Mouse (Mus musculus): ENCODE results near the gene Fhl3.
"Not testable (repeated sequence)": the region's sequence is repeated elsewhere in the genome, so short reads cannot be mapped to it uniquely, and the experiment has no call there.

Fhl3 gene

DNA sequence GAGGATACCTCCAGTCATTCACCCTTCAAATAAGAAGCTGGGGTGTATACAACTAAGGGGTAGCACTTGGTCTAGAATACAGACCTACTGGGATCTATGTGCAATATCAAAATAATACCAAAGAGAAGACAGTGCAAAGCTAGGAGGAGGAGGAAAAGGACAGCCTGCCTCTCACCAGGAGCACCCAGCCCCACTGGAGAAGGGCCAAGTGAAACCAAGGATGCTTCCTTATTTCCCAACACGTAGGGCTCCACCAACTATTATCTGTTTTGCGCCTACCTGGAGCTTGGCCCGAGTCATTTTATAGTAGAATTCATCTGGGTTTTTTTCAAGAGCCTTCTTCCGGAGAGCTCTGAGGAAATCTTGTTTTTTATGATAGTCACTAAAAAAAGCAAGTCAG lies 17.0 kb upstream of the Fhl3 start:
- DNase-seq (ENCODE audit: low spot score in 2 of 2), result no peak

DNA sequence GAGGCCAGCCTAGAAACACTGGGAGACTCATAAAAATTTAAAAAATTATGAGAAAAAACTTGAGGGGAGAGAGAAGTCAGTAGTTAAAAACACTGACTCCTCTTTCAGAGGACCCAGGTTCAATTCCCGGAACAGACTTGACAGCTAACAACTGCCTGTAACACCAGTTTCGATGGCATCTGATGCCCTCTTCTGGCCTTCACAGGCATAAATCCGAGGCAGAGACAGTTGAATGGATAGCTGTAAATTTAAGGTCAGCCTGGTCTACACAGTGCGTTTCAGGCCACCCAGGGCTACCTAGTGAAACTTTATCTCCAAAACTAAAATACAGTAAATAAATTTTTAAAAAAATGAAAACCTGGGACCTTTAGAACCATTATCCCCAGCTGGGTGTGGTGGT lies 15.5 kb upstream of the Fhl3 start:
- no peak for DNase-seq (ENCODE audit: low spot score in 2 of 2)

DNA sequence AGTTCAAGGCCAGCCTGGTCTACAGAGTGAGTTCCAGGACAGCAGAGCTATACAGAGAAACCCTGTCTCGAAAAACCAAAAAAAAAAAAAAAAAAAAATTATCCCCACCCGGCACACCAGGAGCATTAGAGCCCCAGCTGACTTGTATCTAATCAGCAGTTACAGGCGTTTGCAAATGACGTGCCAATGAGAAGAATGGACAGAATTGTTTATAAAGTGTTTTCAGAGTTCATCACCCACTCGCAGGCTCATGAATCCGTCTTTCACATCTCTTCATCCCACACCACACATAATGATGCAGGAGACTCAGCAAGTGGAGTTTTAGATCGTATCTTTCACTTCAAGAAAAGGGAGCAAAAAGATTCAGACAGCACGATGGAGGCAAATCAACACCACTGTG lies 15.0 kb upstream of the Fhl3 start:
- DNase-seq (ENCODE audit: low spot score in 2 of 2), result no peak

DNA sequence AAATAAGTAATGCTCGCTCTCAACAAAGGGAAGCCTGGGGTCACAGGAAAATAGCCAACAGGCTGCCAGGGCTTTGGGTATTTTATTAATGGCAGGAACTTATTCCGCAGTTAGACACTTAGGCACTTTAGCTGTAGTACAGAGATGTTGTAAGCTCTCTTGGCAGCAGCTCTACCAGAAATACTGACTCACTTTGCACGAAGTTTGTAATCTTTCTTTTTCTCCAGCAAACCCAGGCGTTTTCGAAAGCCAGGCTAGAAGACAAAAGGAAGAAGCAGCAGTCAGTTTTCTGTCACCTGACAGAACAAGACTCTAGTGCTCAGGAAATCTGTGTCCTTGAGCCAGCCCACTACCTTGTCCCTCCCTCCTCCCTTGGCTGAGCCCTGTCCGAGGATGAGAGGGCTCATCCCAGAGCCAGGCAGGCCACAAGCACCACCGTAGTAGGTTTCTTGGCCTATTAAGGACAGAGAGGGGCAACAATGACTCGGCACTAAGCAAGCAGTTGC lies 14.6 kb upstream of the Fhl3 start:
- no peak for DNase-seq (ENCODE audit: low spot score in 2 of 2)

DNA sequence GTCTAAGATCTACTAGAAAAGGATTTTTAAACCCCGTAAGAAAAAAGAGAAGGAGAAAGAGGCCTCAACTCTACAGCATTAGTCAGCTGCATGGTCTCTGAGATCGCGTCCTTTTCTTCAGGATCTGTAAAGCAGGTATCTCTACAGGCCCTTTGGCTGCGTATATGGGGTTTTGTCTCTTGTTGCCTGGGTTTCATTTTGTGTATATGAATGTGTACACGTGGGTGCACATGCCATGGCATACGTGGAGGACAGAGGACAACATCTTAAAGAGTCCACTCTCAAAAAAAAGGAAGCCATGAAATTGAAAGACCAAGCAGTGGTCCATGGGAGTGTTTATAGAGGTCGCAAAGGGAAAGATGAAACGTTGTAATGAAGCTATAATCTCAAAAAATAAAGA lies 9.0 kb upstream of the Fhl3 start:
- no peak for DNase-seq (ENCODE audit: low spot score in 2 of 2)

DNA sequence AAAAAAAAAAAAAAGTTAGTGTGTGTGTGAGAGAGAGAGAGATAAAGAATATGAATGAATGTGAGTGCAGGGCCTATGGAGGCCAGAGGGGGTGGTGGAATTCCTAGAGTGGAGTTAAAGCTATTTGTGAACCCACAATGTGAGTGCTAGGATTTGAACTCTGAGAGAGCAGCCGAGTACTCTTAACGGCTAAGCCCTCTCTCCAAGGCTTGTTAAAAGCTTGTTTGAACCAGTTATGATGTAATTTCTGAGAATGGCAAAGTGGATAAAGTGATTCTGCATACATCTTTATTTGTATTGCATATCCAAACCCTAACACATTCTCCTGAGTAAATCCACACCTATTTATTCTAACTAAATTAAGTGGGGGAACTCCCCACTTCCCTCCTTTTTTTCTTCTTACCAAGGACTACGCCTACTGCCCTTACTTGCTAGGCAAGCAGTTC lies 8.1 kb upstream of the Fhl3 start:
- no peak for DNase-seq (ENCODE audit: low spot score in 2 of 2)

DNA sequence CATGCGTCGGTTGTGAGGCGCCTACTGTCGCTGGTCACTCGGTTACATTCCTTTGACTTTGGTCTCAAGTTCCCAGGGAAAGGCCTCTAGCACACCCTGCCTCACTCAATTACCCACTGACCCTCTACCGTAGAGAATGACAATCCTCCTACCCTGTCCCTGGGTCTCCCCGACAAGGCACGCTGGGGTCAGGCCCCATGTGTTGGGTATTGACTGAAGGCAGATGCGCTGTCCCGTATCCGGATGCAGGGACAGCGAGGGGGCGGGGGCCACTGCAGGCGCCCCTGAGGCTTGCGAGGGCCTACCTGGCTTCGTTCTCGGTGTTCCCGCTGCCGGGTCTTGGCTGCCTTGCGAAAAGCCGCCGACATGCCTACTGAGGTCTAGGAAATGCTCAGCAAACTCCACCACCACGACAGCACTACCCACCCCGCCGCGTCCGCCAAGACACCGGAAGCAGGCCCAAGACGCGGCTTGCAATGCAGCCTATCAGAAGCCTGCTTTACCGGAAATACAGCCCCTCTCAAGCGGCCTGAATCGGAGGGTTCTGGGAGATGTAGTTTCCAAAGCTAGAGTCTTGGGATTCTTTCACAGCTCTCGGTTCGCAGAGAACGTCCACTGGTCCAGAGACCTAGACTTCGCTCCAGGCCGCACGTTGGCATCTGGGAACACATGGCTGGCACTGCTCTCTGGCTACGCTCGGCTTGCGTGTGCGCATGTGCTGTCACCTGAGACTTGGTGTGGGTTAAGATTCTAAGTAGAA lies 7.2 kb upstream of the Fhl3 start, which contains the start of gene Utp11:
Gene Utp11 (minus strand): TSS at position 466 of the 760 bp plus-strand sequence.
- peak; percentile 63 to 72 for DNase-seq (ENCODE audit: low spot score in 2 of 2)

DNA sequence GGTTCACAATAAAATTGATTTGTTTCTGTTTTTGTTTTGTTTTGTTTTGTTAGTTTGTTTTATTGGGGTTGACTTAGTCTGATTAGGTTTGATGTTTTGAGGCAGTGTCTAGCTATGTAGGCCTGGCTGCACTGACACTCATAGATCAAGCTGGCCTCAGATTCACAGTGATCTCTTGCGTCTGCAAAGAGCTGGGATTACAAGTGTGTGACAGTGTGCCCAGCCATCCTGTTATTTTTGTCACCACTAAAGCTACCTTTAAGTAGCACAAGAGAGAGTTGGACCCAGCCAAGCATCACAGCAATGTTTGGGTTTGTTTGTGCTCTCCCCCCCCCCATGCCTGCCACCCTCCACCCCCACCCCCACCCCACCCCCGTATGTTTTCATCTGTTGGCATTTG lies 5.9 kb upstream of the Fhl3 start:
- DNase-seq (ENCODE audit: low spot score in 2 of 2), result no peak

DNA sequence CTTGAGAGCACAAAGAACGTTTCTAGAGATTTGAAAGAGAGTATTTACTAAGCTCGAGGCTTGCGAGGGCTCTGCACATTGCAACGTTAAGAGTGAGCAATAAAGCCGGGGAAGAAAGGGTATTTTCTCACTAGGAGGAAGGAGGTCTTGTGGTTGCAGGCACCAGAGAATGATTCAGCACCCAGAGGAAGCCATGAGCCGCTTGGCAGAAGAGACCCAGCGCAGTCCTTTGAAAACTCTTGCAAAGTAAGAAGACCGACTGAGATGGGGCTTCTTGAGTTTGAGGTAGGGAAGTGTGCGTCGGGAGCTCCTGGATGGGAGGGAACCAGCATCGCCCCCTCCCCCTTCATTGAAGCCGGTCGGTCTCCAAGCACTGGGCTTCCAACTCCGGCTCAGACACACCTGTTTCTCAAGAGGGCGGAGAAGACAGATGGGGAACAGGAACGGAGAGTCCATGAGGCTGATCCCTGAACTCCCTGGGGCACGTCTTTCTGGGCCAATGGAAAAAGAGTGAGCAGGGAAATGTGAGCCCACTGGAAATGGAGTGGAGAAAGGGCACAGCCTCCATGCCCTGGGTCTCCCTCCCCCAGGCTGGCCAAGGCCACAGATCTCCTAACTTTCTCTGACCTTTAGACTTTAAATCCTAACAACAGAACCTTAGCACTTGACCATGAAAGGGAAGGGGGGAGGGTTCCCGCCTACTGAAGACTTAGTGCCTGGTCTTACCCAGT lies 4.5 kb upstream of the Fhl3 start:
- DNase-seq (ENCODE audit: low spot score in 2 of 2), result no peak

DNA sequence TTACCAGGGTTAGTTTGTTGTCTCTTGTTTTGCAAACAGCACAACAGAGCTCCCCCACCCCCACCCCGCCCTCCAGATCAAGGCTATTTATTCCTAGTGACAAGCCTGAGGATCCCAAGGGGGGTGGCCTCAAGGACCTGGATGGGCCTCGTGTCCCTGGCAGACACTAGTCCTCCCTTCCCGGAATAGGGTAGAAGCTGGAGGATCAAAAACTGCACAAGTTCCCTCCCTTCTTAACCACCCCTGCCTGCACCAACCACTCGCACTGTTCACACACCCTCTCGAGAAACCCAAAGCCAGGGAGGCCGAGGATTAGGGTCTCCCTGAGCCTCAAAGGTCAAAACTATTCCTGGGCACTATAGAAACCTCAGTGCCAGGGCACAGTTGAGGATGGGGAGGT lies 710 bp upstream of the Fhl3 start:
- no peak for DNase-seq (ENCODE audit: low spot score in 2 of 2)

DNA sequence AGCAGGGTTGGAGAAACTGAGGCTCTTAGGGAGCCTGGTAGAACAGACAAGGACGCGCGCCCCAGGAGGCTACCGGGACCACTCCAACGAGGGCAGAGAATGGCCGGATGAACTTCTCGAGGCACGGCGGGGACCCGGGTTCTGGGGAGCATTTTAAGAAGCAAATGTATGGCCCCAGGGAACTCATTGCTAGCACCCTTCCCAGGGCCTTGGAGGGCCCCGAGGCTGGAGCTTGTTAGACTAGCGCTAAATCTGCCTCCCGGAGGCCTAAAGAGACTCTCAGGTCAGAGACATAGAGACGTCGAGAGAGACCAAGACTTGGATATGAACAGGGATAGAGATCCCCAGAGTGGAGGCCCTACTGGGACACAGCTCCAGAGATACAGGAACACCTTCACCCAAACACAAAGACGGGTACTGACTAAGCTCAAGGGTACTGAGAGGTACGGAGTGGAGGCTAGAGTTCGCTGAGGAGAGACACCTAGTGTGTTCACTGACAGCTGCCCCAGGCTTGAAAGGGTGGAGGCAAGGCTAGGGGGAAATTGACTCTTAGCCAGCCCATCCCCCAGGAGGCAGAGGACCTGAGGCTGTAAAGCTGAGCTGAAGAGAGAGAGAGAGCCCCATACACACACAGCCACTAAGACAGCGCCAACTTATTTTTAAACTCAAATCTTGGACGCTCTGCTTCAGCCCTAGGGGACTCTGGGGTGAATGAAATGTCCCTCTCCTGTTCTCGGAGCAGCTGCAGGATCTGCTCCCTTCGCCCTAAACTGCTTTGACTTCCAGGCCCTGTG lies 748 bp downstream of the Fhl3 start:
- no peak for DNase-seq (ENCODE audit: low spot score in 2 of 2)

DNA sequence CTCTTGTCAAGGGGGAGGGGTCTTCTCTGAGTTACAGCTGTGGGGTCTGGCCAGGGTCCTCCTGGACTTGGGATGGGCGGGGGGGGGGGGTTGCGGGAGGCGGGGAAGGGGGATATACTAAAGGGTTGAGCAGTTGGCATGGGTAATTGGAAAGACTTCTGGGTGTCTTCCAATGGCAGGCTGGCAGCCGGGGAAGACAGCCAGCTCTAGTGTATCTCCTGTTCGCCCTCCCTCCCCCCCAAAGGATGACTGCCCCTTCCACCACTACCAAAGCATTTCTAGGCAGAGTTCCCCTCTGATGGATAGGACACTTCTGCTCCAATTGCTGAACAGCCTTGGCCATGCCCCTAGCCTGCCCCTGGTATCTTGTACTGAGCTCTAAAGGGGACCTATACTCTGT lies 1.4 kb downstream of the Fhl3 start:
- no peak for DNase-seq (ENCODE audit: low spot score in 2 of 2)

DNA sequence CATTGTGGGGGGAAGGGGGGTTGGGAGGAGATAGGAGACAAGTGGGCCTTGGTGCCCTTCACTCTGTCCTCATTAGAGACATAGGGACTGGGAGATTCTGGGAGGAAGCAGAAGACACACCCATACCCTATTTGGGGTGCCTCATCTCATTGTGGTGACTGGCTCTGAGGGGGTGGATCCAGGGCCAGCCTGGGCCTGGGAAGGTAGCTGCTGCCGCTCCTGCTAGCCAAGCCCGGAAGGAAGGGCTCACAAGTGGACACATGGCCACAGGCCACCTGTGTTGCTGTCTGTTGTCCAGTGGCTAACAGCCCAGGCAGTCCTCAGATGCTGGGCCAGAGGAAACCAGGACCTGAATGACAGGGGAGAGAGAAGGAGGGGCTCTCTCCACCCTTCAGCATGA lies 2.9 kb downstream of the Fhl3 start:
- DNase-seq (ENCODE audit: low spot score in 2 of 2), result no peak

DNA sequence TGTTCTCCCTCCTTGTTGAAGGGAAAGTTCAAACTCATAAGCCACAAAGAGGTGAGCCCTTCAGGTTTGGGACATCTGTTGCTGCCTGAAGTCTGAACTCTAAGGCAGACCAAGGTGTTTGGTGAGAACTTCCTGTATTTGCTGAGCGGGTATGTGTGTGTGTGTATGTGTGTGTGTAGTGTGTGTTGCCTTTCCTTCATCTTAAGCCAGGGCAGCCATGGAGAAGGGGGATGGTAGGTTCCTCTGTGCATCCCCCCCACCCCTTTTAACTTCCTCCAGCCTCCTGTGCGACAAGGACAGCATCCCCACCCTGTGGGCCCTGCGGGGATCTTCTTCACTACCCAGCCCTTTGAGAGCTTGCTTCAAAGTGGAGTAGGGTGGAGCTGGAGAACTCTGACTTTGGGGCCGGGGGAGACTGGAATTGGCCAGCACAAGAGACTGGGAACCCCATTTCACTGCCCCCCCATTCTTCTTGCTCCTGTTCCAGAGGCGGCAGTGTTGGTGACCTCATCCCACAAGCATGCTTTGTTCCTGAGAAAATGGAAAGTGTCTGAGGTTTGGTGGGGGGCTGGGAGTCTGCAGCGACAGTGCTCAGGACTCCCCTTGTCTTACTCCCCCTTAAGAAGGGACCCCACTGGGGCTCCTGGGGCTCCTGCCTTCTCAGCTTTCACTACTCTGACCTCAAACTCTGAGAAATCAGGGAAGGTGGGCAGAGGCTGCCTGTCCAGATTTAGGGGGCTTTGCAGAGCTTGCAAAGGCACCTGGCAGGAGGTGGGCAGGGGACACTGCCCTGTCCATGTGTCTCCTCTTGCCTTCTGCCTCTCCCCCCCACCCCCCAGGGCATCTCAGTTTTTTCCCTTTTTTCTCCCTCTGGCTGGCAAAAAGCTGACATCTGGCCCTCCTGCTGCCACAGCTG lies 3.6 kb downstream of the Fhl3 start:
- no peak for DNase-seq (ENCODE audit: low spot score in 2 of 2)

DNA sequence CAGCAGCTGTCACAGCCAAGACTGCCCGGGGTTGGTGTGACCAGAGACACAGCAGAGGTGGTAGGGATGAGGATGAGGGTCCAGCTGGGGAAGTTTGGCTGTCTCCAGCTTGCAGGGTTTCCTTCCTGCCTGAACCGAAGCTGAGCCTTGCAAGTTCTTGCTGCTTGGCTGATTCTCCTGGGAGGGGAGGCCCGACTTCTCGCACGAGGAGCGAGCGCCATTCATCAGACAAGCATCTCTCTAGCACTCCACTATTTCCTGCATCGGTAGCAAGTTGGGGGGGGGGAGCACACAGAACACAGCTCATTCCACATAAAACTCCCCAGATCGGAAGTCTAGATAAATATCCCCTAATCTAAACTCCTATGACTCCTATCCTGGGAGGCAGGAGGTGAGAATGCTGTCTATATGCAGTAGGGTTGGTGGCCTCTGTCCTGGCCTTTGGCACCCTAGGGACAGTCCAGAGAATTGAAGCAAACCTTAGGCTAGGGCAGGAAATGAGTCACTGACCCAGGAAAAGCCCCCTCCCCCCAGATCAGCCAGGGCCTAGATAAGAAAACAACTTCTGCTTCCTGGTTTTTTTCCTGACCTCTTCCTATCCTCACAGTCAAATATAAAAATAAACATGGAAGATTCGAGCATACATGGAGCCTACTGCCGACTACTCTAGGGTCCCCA lies 4.4 kb downstream of the Fhl3 start:
- no peak for DNase-seq (ENCODE audit: low spot score in 2 of 2)

DNA sequence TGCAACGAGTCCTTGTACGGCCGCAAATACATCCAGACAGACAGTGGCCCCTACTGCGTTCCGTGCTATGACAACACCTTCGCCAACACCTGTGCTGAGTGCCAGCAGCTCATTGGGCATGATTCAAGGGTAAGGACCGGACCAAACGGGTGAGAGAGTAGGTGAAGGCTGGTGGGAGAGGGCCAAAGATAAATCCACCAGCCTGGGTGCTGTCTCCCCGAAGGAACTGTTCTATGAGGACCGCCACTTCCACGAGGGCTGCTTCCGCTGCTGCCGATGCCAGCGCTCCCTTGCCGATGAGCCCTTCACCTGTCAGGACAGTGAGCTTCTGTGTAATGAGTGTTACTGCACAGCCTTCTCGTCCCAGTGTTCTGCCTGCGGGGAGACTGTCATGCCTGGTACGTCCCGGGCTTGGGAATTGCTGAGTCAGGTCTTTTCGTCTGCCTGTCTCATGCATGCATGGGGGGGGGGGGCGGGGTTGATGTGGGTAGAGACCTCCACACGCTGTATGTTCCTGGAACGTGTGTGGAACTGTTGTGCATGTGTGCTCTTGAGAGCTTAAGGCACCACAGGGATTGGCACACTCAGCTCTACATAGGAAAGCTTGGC lies 5.3 kb downstream of the Fhl3 start:
- no peak for DNase-seq (ENCODE audit: low spot score in 2 of 2)

DNA sequence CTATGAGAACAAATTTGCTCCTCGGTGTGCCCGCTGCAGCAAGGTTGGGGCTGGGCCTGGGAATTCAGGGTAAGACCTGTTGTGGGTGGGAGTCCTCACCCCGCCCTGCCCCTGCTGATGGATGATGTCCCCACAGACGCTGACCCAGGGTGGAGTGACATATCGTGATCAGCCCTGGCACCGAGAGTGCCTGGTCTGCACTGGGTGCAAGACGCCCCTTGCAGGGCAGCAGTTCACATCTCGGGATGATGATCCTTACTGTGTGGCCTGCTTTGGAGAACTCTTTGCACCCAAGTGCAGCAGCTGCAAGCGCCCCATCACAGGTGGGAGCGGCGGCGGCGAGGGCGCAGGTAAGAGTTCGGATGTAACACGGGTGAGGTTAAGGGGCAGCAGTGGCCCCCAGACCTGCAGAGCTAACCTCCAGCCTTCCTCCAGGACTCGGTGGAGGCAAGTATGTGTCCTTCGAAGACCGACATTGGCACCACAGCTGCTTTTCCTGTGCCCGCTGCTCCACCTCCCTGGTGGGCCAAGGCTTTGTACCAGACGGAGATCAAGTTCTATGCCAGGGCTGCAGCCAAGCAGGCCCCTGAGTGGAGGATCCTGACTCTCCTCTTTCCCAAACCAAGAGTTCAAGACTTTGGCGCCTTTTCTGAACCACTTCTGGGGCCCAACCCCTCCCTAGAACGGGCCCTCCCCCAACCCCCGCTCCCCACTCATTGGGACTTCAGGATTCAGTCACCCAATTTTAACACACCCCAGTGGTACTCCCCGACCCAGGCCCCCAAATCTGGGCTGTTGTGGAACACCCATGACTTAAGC lies 7.1 kb downstream of the Fhl3 start:
- not testable (repeated sequence) for DNase-seq (ENCODE audit: low spot score in 2 of 2)

DNA sequence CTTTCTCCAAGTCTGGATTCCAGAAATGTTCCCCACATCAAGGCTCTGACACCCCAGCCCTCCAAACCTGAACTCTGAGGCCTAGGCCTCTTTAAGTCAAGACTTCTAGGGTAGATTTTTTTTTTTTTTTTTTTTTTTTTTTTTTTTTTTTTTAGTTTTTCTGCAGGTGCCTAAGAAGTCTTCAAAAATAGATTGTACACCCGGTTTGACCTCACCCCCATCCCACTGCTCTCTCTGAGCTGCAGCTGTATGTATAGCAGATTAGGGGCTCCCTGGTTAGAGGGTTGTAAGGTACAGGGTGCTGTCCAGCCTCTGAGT lies 7.7 kb downstream of the Fhl3 start:
- not testable (repeated sequence) for DNase-seq (ENCODE audit: low spot score in 2 of 2)
